Mouse (Mus musculus) urinary bladder, adult 2 months (tissue): ENCODE measurements around the gene Pspc1. TPM values are rescaled to one million over a fixed set of nuclear protein-coding genes. Genes with fewer than 3 reads are reported as not detected.
"Not testable (repeated sequence)": the region's sequence is repeated elsewhere in the genome, so short reads cannot be mapped to it uniquely, and the experiment has no call there.

Source experiments
- DNase-seq: peaks from one replicate; pipeline ENCODE4 v3.0.0; 2022; ENCODE audit warnings: low spot score
- polyA plus RNA-seq: library from polyadenylated mRNA; depleted of rRNA; stranded (reverse); fragments of >200 nt; gene quantifications from 2 replicates; pipeline ENCODE4 v1.2.3, GENCODE M21; 2012; rRNA removed

Gene Pspc1
- polyA plus RNA-seq = 15.6 and 19.8 TPM in 2 replicates

GRCm38 (mm10) chr14:56778200-56778932 is at the start of gene Pspc1:
Gene Pspc1 (minus strand): TSS chr14:56778316.
- DNase-seq = peak; percentile 92

- no peak for DNase-seq
Observed at GRCm38 (mm10) chr14:56824562-56824961, 46.4 kb upstream of the Pspc1 start.

- DNase-seq = no peak
Observed at GRCm38 (mm10) chr14:56817616-56818015, 39.5 kb upstream of the Pspc1 start.

- no peak for DNase-seq
Observed at GRCm38 (mm10) chr14:56817131-56817530, 39.0 kb upstream of the Pspc1 start.

GRCm38 (mm10) chr14:56816541-56816940 is 38.4 kb upstream of the Pspc1 start:
- no peak for DNase-seq

- peak; percentile 59 for DNase-seq
Observed at GRCm38 (mm10) chr14:56812520-56813036, 34.5 kb upstream of the Pspc1 start.

GRCm38 (mm10) chr14:56811701-56812339 is 33.7 kb upstream of the Pspc1 start, which contains the start of gene Zmym5:
Gene Zmym5 (minus strand): TSS chr14:56811716.
- peak; percentile 88 for DNase-seq

GRCm38 (mm10) chr14:56810781-56811690 is 32.9 kb upstream of the Pspc1 start:
- peak; percentile 57 for DNase-seq

GRCm38 (mm10) chr14:56793243-56793642 is 15.1 kb upstream of the Pspc1 start:
- DNase-seq = no peak

- no peak for DNase-seq
Observed at GRCm38 (mm10) chr14:56784575-56784974, 6.5 kb upstream of the Pspc1 start.

- DNase-seq = no peak
Observed at GRCm38 (mm10) chr14:56778933-56779300, 801 bp upstream of the Pspc1 start.

GRCm38 (mm10) chr14:56777360-56778136 is 568 bp downstream of the Pspc1 start:
- peak; percentile 57 for DNase-seq

- DNase-seq = no peak
Observed at GRCm38 (mm10) chr14:56776571-56777238, 1.4 kb downstream of the Pspc1 start.

- no peak for DNase-seq
Observed at GRCm38 (mm10) chr14:56775416-56775815, 2.7 kb downstream of the Pspc1 start.

GRCm38 (mm10) chr14:56766438-56766837 is 11.7 kb downstream of the Pspc1 start:
- not testable (repeated sequence) for DNase-seq

- not testable (repeated sequence) for DNase-seq
Observed at GRCm38 (mm10) chr14:56765117-56765516, 13.0 kb downstream of the Pspc1 start.

GRCm38 (mm10) chr14:56751282-56751681 is 26.8 kb downstream of the Pspc1 start:
- DNase-seq = no peak

GRCm38 (mm10) chr14:56740175-56740574 is 37.9 kb downstream of the Pspc1 start:
- DNase-seq = no peak

GRCm38 (mm10) chr14:56726493-56726892 is 51.6 kb downstream of the Pspc1 start:
- no peak for DNase-seq

- no peak for DNase-seq
Observed at GRCm38 (mm10) chr14:56705687-56706086, 72.4 kb downstream of the Pspc1 start.

GRCm38 (mm10) chr14:56702644-56703043 is 75.5 kb downstream of the Pspc1 start:
- DNase-seq = no peak
